Mouse (Mus musculus) adrenal gland, postnatal 36 days (tissue): Measurements from ENCODE around the gene Akap7. TPM values are rescaled to one million over a fixed set of nuclear protein-coding genes. Genes with fewer than 3 reads are reported as not detected.

ENCODE experiments used
- DNase-seq, 2 experiments: peaks; one replicate each; pipeline ENCODE4 v3.0.0; 2021; ENCODE audit warnings: mixed read lengths in 1 of 2
- total RNA-seq, 2 experiments: library from RNA; stranded (reverse); gene quantifications; 2 replicates each; pipeline ENCODE4 v1.2.3; 2021

Gene Akap7
- total RNA-seq, 2 experiments from 2014 or later, result 54.9 to 72.6 TPM

- DNase-seq, result no peak
These were observed 174.1 kb downstream of the Akap7 start for GRCm38 (mm10) chr10:25133581-25133980.

DNA sequence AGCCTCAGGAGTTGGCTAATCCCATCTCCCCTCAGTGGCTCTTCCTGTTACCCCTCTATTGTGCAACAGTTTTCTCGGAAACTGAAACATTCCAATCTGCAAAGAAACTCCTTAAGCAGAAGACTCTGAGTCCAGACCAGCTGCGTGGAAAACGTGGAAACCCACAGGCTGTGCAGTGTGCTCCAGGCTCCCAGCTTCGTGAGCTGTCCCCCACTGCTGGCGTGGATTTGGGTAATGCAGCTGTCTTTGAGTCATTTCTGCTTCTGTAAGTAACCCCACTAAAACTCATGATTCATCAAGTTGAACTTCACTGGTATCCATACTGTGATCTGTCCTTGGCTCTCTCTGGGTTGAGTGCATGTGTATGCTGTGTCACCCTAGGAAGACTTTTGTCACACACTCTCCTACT lies 179.2 kb downstream of the Akap7 start:
- DNase-seq, result peak; percentile 30 to 34

DNA sequence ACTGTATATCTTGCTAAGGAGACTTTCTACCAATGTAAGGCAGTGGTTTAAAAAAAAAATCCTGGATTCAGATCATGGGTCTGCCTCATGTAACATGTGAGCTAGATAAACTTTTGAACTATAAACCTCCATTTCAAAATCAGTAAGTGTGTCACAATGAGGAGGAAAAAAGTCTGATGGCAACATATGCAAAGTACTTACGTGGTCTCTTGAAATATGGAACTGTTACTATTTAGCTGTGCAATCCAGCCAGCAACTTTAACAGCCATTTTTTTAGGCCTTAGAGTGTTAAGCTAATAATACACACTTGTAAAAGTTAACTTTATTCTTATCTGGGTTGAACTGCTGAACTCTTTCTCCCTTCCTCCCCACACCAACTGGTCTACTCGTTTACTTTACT lies 181.6 kb downstream of the Akap7 start:
- DNase-seq, result no peak

DNA sequence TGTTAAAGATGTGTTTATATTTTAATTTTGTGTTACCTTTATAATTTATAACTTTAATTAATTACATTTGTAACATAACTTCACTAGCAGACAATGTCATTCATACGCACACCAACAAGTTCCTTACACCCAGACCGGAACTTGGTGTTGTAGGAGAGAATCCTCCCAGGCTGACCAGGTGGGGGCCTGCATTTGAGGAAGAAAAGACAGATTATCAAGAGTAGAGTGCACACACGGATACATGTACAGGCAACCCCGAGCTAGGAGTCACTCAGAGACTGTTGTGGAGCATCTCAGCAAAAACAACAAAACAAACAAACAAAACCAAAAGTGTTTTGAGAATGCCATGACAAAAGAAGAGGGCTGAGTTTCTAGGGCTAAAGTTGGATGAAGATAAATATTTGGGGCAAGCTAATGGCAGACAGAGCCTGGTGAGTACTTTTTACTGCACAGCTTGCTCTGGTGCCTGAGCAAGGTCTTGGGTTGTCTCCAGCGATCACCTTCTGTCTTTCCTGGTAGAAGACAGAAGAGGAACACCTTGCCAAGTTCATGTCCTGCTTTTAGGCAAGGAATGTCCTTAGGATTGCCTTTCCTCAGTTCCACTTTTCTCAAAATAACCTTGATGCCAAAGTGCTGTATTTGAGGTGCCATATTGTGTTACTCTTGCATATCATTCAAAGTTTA lies 186.7 kb downstream of the Akap7 start:
- no peak for DNase-seq

Other genes starting within 250 kb of the Akap7 start
- gene Epb41l2, start 51.9 kb upstream of the Akap7 start, total RNA-seq, result 10 to 100 TPM; 61.3 to 71.6 TPM
- gene Smlr1, start 228.4 kb upstream of the Akap7 start, total RNA-seq, result not detected